In the genomic region with DNA sequence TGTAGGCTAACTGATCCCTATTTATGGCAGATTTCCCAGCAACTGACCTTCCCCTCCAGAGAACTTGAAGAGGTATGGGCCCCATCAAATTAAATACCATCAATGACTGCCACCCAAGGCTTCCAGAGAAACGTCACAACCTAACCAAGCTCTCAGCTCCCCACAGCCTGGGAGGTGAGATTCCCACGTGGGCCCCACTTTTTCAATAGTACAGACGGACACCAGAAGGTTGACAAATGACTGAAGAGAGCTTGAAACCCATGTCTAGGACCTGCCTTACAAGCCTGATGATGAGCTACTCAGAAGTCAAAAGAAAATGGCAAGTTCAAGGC, we compare ENCODE assay signal across 8 mouse cellular contexts. TPM values are rescaled to one million over a fixed set of nuclear protein-coding genes. Genes with fewer than 3 reads are reported as not detected.
A peak's percentile ranks its signal among the peaks of the same experiment; 100 is the strongest.
DNase-seq lines count a peak whose midpoint lies in the region; ATAC-seq and TF ChIP-seq lines count a peak whose summit lies in the region.

No protein-coding gene starts in this region.

- TF ChIP-seq CTCF in hindbrain, postnatal 0 days (IDR thresholded peaks at IDR 0.05; ENCODE audit: low read depth): no peak

- peak overlapping the region; percentile 99 for H3K9ac ChIP-seq in heart, embryonic 14.5 days (ENCODE audit: low read length)
- no peak overlapping the region for H3K9ac ChIP-seq in hindbrain, postnatal 0 days (replicated peaks; ENCODE audit: low read length)
- no peak overlapping the region for H3K9ac ChIP-seq in midbrain, embryonic 14.5 days (replicated peaks; ENCODE audit: low read length)

- DNase-seq in heart, postnatal 10 days: no peak
- no peak for DNase-seq in embryonic facial prominence, embryonic 10.5 days (ENCODE audit: low spot score)
- no peak for DNase-seq in hindbrain, postnatal 0 days (ENCODE audit: low spot score)
- DNase-seq in midbrain, embryonic 14.5 days: no peak
- no peak for DNase-seq in adrenal gland, postnatal 36 days
- no peak for DNase-seq in layer of hippocampus, postnatal 36 days
- DNase-seq in cerebellum, adult 18-20 months: no peak

- H3K9me3 ChIP-seq in heart, embryonic 14.5 days (ENCODE audit: control insufficient read depth, low read length): no peaks in the 10 kb centered on the region
- no peaks in the 10 kb centered on the region for H3K9me3 ChIP-seq in embryonic facial prominence, embryonic 10.5 days
- H3K9me3 ChIP-seq in hindbrain, postnatal 0 days (ENCODE audit: low read length): no peaks in the 10 kb centered on the region
- H3K9me3 ChIP-seq in midbrain, embryonic 14.5 days (ENCODE audit: control insufficient read depth, low read length): no peaks in the 10 kb centered on the region

- no peak for ATAC-seq in heart, embryonic 14.5 days (ENCODE audit: insufficient number of reproducible peaks, insufficient read depth, low FRiP score, low read depth)
- ATAC-seq in hindbrain, postnatal 0 days: no peak
- no peak for ATAC-seq in midbrain, embryonic 14.5 days (ENCODE audit: low FRiP score, low TSS enrichment)

- peak overlapping the region; percentile 78 for H3K4me2 ChIP-seq in heart, embryonic 14.5 days (ENCODE audit: low read length)
- H3K4me2 ChIP-seq in hindbrain, postnatal 0 days (ENCODE audit: low read depth, low read length): peak overlapping the region; percentile 71
- peak overlapping the region; percentile 69 for H3K4me2 ChIP-seq in midbrain, embryonic 14.5 days (ENCODE audit: low read length)

- WGBS in heart, embryonic 14.5 days: 46% methylated on average over 3 of the region's 3 CpGs
- 55% methylated on average over 3 of the region's 3 CpGs for WGBS in embryonic facial prominence, embryonic 10.5 days
- 34% methylated on average over 3 of the region's 3 CpGs for WGBS in hindbrain, postnatal 0 days
- 34% methylated on average over 3 of the region's 3 CpGs for WGBS in midbrain, embryonic 14.5 days

- intact Hi-C loops in heart, postnatal 10 days (cut with DNase I): loop anchor here (2.0 to 5.0 kb wide), 2 partner anchors 84 to 153 kb away; a partner anchor contains a TSS

- H3K36me3 ChIP-seq in heart, embryonic 14.5 days (ENCODE audit: control insufficient read depth, insufficient read depth, low read length): peaks cover 49% of the 10 kb centered on the region
- H3K36me3 ChIP-seq in embryonic facial prominence, embryonic 10.5 days (replicated peaks): peaks cover 68% of the 10 kb centered on the region
- peaks cover 25% of the 10 kb centered on the region for H3K36me3 ChIP-seq in hindbrain, postnatal 0 days (ENCODE audit: insufficient read depth, low read length)
- H3K36me3 ChIP-seq in midbrain, embryonic 14.5 days (ENCODE audit: control insufficient read depth, insufficient read depth, low read length): peaks cover 34% of the 10 kb centered on the region

- H3K4me3 ChIP-seq in heart, embryonic 14.5 days (ENCODE audit: control insufficient read depth in 1 of 2, insufficient read depth in 1 of 2, low read depth in 1 of 2, low read length in 2 of 2): peak overlapping the region; percentile 0 to 96; a peak in 3 of 4 replicates
- peak overlapping the region; percentile 75 for H3K4me3 ChIP-seq in embryonic facial prominence, embryonic 10.5 days
- peak overlapping the region; percentile 97 for H3K4me3 ChIP-seq in hindbrain, postnatal 0 days (ENCODE audit: low read length)
- peak overlapping the region; percentile 94 for H3K4me3 ChIP-seq in midbrain, embryonic 14.5 days (replicated peaks; ENCODE audit: low read depth, low read length)

- H3K27ac ChIP-seq in heart, embryonic 14.5 days (replicated peaks in 1 of 2; ENCODE audit: control insufficient read depth in 1 of 2, insufficient read depth in 1 of 2, low read depth in 2 of 2, low read length in 2 of 2): peak overlapping the region in 1 of 2 experiments; percentile 96; a peak in 2 of 4 replicates
- H3K27ac ChIP-seq in embryonic facial prominence, embryonic 10.5 days (replicated peaks): no peak overlapping the region
- H3K27ac ChIP-seq in hindbrain, postnatal 0 days: peak overlapping the region; percentile 96; the same call in 1 of the 2 replicates
- peak overlapping the region; percentile 94 for H3K27ac ChIP-seq in midbrain, embryonic 14.5 days (replicated peaks; ENCODE audit: low read depth, low read length)

- H3K4me1 ChIP-seq in heart, embryonic 14.5 days (ENCODE audit: control insufficient read depth in 2 of 2, insufficient read depth in 2 of 2, low read length in 2 of 2): peaks cover 12 to 29% of the 10 kb centered on the region in 2 experiments
- peaks cover 39% of the 10 kb centered on the region for H3K4me1 ChIP-seq in embryonic facial prominence, embryonic 10.5 days
- H3K4me1 ChIP-seq in hindbrain, postnatal 0 days (ENCODE audit: insufficient read depth, low read length): peaks cover 13% of the 10 kb centered on the region
- H3K4me1 ChIP-seq in midbrain, embryonic 14.5 days (ENCODE audit: control insufficient read depth, insufficient read depth, low read length): peaks cover 31% of the 10 kb centered on the region

- H3K27me3 ChIP-seq in heart, embryonic 14.5 days (ENCODE audit: control insufficient read depth, insufficient read depth, low read length): no peaks in the 10 kb centered on the region
- H3K27me3 ChIP-seq in embryonic facial prominence, embryonic 10.5 days (replicated peaks; ENCODE audit: low read depth, poor library complexity, severe bottlenecking): no peaks in the 10 kb centered on the region
- H3K27me3 ChIP-seq in hindbrain, postnatal 0 days (ENCODE audit: insufficient read depth, low read length): no peaks in the 10 kb centered on the region
- H3K27me3 ChIP-seq in midbrain, embryonic 14.5 days (ENCODE audit: control insufficient read depth, insufficient read depth, low read length): no peaks in the 10 kb centered on the region

RNA-seq across cellular contexts. Expression of a gene that starts 1.6 kb away (rescaled TPM):
- 134 and 145 TPM in 2 replicates for polyA plus RNA-seq in heart, embryonic 14.5 days (2014; fragmentation: Nextera tagmentation; extraction: Ambion mirVana)
- 100 to 1,000 TPM; 198 to 216 TPM for total RNA-seq in heart, postnatal 10 days (2021)
- 968 and 991 TPM in 2 replicates for polyA plus RNA-seq in embryonic facial prominence, embryonic 10.5 days (2016; fragmentation: Nextera tagmentation; extraction: Ambion mirVana)
- 215 and 251 TPM in 2 replicates for total RNA-seq in hindbrain, postnatal 0 days (2014; rRNA removed)
- 470 and 531 TPM in 2 replicates for polyA plus RNA-seq in hindbrain, postnatal 0 days (2015; fragmentation: Nextera tagmentation; extraction: Ambion mirVana)
- 236 and 281 TPM in 2 replicates for polyA plus RNA-seq in midbrain, embryonic 14.5 days (2014; fragmentation: Nextera tagmentation; extraction: Ambion mirVana)
- total RNA-seq in adrenal gland, postnatal 36 days (2021): 100 to 1,000 TPM; 236 to 262 TPM
- 100 to 1,000 TPM; 155 to 168 TPM for total RNA-seq in layer of hippocampus, postnatal 36 days (2021)

RNA-seq across cellular contexts. Expression of a gene that starts 10.1 kb away (rescaled TPM):
- 8.0 and 11.1 TPM in 2 replicates for polyA plus RNA-seq in heart, embryonic 14.5 days (2014; fragmentation: Nextera tagmentation; extraction: Ambion mirVana)
- total RNA-seq in heart, postnatal 10 days (2021): 1 to 10 TPM; 4.1 to 6.2 TPM
- polyA plus RNA-seq in embryonic facial prominence, embryonic 10.5 days (2016; fragmentation: Nextera tagmentation; extraction: Ambion mirVana): 18.5 and 18.8 TPM in 2 replicates
- total RNA-seq in hindbrain, postnatal 0 days (2014; rRNA removed): 99.4 and 105 TPM in 2 replicates
- polyA plus RNA-seq in hindbrain, postnatal 0 days (2015; fragmentation: Nextera tagmentation; extraction: Ambion mirVana): 48.7 and 50.7 TPM in 2 replicates
- 50.1 and 52.3 TPM in 2 replicates for polyA plus RNA-seq in midbrain, embryonic 14.5 days (2014; fragmentation: Nextera tagmentation; extraction: Ambion mirVana)
- 10 to 100 TPM in 1 of 2 experiments, 1 to 10 TPM in 1; 8.6 to 10.7 TPM for total RNA-seq in adrenal gland, postnatal 36 days (2021)
- 100 to 1,000 TPM; 131 to 137 TPM for total RNA-seq in layer of hippocampus, postnatal 36 days (2021)

RNA-seq across cellular contexts. Expression of a gene that starts 12.6 kb away (rescaled TPM):
- polyA plus RNA-seq in heart, embryonic 14.5 days (2014; fragmentation: Nextera tagmentation; extraction: Ambion mirVana): 57.6 and 60.9 TPM in 2 replicates
- 10 to 100 TPM; 34.1 to 47.9 TPM for total RNA-seq in heart, postnatal 10 days (2021)
- 70.3 and 77.5 TPM in 2 replicates for polyA plus RNA-seq in embryonic facial prominence, embryonic 10.5 days (2016; fragmentation: Nextera tagmentation; extraction: Ambion mirVana)
- total RNA-seq in hindbrain, postnatal 0 days (2014; rRNA removed): 42.2 and 48.6 TPM in 2 replicates
- 31.5 and 33.7 TPM in 2 replicates for polyA plus RNA-seq in hindbrain, postnatal 0 days (2015; fragmentation: Nextera tagmentation; extraction: Ambion mirVana)
- polyA plus RNA-seq in midbrain, embryonic 14.5 days (2014; fragmentation: Nextera tagmentation; extraction: Ambion mirVana): 46.7 and 54.0 TPM in 2 replicates
- total RNA-seq in adrenal gland, postnatal 36 days (2021): 100 to 1,000 TPM in 1 of 2 experiments, 10 to 100 TPM in 1; 90.4 to 123 TPM
- total RNA-seq in layer of hippocampus, postnatal 36 days (2021): 10 to 100 TPM; 45.9 to 51.0 TPM

RNA-seq across cellular contexts. Expression of a gene that starts 13.7 kb away (rescaled TPM):
- polyA plus RNA-seq in heart, embryonic 14.5 days (2014; fragmentation: Nextera tagmentation; extraction: Ambion mirVana): 34.7 and 35.4 TPM in 2 replicates
- 10 to 100 TPM; 14.5 to 15.9 TPM for total RNA-seq in heart, postnatal 10 days (2021)
- 87.0 and 90.7 TPM in 2 replicates for polyA plus RNA-seq in embryonic facial prominence, embryonic 10.5 days (2016; fragmentation: Nextera tagmentation; extraction: Ambion mirVana)
- 7.2 and 15.0 TPM in 2 replicates for total RNA-seq in hindbrain, postnatal 0 days (2014; rRNA removed)
- 13.0 and 13.6 TPM in 2 replicates for polyA plus RNA-seq in hindbrain, postnatal 0 days (2015; fragmentation: Nextera tagmentation; extraction: Ambion mirVana)
- 11.8 and 15.4 TPM in 2 replicates for polyA plus RNA-seq in midbrain, embryonic 14.5 days (2014; fragmentation: Nextera tagmentation; extraction: Ambion mirVana)
- 10 to 100 TPM; 16.5 to 17.4 TPM for total RNA-seq in adrenal gland, postnatal 36 days (2021)
- total RNA-seq in layer of hippocampus, postnatal 36 days (2021): 1 to 10 TPM; 3.0 to 4.1 TPM

RNA-seq across cellular contexts. Expression of a gene that starts 31.4 kb away (rescaled TPM):
- 36.2 and 36.8 TPM in 2 replicates for polyA plus RNA-seq in heart, embryonic 14.5 days (2014; fragmentation: Nextera tagmentation; extraction: Ambion mirVana)
- total RNA-seq in heart, postnatal 10 days (2021): 10 to 100 TPM; 68.5 to 70.1 TPM
- polyA plus RNA-seq in embryonic facial prominence, embryonic 10.5 days (2016; fragmentation: Nextera tagmentation; extraction: Ambion mirVana): 46.2 and 47.9 TPM in 2 replicates
- total RNA-seq in hindbrain, postnatal 0 days (2014; rRNA removed): 76.7 and 77.7 TPM in 2 replicates
- polyA plus RNA-seq in hindbrain, postnatal 0 days (2015; fragmentation: Nextera tagmentation; extraction: Ambion mirVana): 40.7 and 45.6 TPM in 2 replicates
- polyA plus RNA-seq in midbrain, embryonic 14.5 days (2014; fragmentation: Nextera tagmentation; extraction: Ambion mirVana): 60.6 and 61.2 TPM in 2 replicates
- 10 to 100 TPM; 76.9 to 82.6 TPM for total RNA-seq in adrenal gland, postnatal 36 days (2021)
- 100 to 1,000 TPM; 149 to 155 TPM for total RNA-seq in layer of hippocampus, postnatal 36 days (2021)
